Mouse (Mus musculus) forebrain, embryonic 15.5 days (tissue): Measurements from ENCODE around the gene Ern1. TPM values are rescaled to one million over a fixed set of nuclear protein-coding genes. Genes with fewer than 3 reads are reported as not detected.
A peak's percentile ranks its signal among the peaks of the same experiment; 100 is the strongest.

Experiments used
- ATAC-seq: fragments of 200-750 bp; cut with Nextera tagmentation; replicated peaks from 2 replicates; pipeline ENCODE4 v1.8.0; 2017; ENCODE audit warnings: mild to moderate bottlenecking, moderate TSS enrichment, moderate library complexity
- H3K27ac ChIP-seq: fragments of 300-500 bp; sonication (generic); replicated peaks from 2 replicates; pipeline ENCODE4 v1.5.1; 2015; ENCODE audit warnings: mild to moderate bottlenecking, inconsistent platforms
- H3K27me3 ChIP-seq: fragments of 300-500 bp; sonication (generic); 2 replicates; pipeline ENCODE4 v1.6.1; 2015; ENCODE audit warnings: inconsistent platforms
- H3K36me3 ChIP-seq: fragments of 300-500 bp; sonication (generic); 2 replicates; pipeline ENCODE4 v1.6.1; 2015; ENCODE audit warnings: mild to moderate bottlenecking, inconsistent platforms
- H3K4me1 ChIP-seq: fragments of 300-500 bp; sonication (generic); 2 replicates; pipeline ENCODE4 v1.6.1; 2015; ENCODE audit warnings: inconsistent platforms
- H3K4me2 ChIP-seq: fragments of 300-500 bp; sonication (generic); replicated peaks from 2 replicates; pipeline ENCODE4 v1.6.1; 2015; ENCODE audit warnings: mild to moderate bottlenecking, inconsistent platforms
- H3K4me3 ChIP-seq: fragments of 300-500 bp; sonication (generic); 2 replicates; pipeline ENCODE4 v1.5.1; 2015; ENCODE audit warnings: mild to moderate bottlenecking, inconsistent platforms
- H3K9ac ChIP-seq: fragments of 300-500 bp; sonication (generic); replicated peaks from 2 replicates; pipeline ENCODE4 v1.6.1; 2015; ENCODE audit warnings: mild to moderate bottlenecking, inconsistent platforms
- H3K9me3 ChIP-seq: fragments of 300-500 bp; sonication (generic); 2 replicates; pipeline ENCODE4 v1.6.1; 2016; ENCODE audit warnings: inconsistent platforms
- WGBS: fragments of 180-500 bp; shearing (Covaris S2); methylation state at CpG from one replicate; pipeline ENCODE4 v1.1.7; 2015; ENCODE audit warnings: mixed read lengths; 5-methylcytosine and 5-hydroxymethylcytosine counted together
- polyA plus RNA-seq: library from polyadenylated mRNA; unstranded; fragments of >200 nt; fragmentation: Nextera tagmentation; extraction: Ambion mirVana; gene quantifications from 2 replicates; pipeline ENCODE4 v1.2.1, GENCODE M21; 2015

Gene Ern1
- polyA plus RNA-seq, 1 experiment from 2014 or later: 5.5 TPM

- Histone ChIP-seq H3K4me2 (no peak overlapping the region), H3K9me3 (no peaks in the 10 kb centered on the region), H3K4me1 (no peaks in the 10 kb centered on the region), H3K36me3 (no peaks in the 10 kb centered on the region), H3K9ac (no peak overlapping the region), H3K27ac (no peak overlapping the region), H3K27me3 (no peaks in the 10 kb centered on the region), H3K4me3 (no peak overlapping the region)
- ATAC-seq: no peak
- WGBS: 65% methylated on average over 11 of the region's 11 CpGs
Observed at GRCm38 (mm10) chr11:106373998-106374397, 113.7 kb downstream of the Ern1 start.

- H3K9me3 ChIP-seq: no peaks in the 10 kb centered on the region
- ATAC-seq: 0 out of 2 replicates have a peak, but pooled peaks have one; percentile 19
- H3K4me3 ChIP-seq: no peak overlapping the region
- H3K9ac ChIP-seq: no peak overlapping the region
- 10% methylated on average over 3 of the region's 3 CpGs for WGBS
- H3K4me2 ChIP-seq: no peak overlapping the region
- H3K4me1 ChIP-seq: 0 out of 2 replicates have a peak, but pooled peaks cover 4% of the 10 kb centered on the region
- H3K27me3 ChIP-seq: no peaks in the 10 kb centered on the region
- no peak overlapping the region for H3K27ac ChIP-seq
- H3K36me3 ChIP-seq: no peaks in the 10 kb centered on the region
Observed at GRCm38 (mm10) chr11:106366316-106366715, 121.3 kb downstream of the Ern1 start.

GRCm38 (mm10) chr11:106365366-106365765, 122.3 kb downstream of the Ern1 start, which contains the start of gene Prr29:
TSS of gene Prr29 (plus strand) at chr11:106365472.
- no peak within 1 kb of the TSS for H3K4me3 ChIP-seq
- no peaks in the 10 kb centered on the region for H3K27me3 ChIP-seq
- H3K27ac ChIP-seq: no peak within 1 kb of the TSS
- H3K4me1 ChIP-seq: 0 out of 2 replicates have a peak, but pooled peaks cover 4% of the 10 kb centered on the region
- H3K9ac ChIP-seq: no peak within 1 kb of the TSS
- no peak for ATAC-seq
- H3K9me3 ChIP-seq: no peaks in the 10 kb centered on the region
- H3K4me2 ChIP-seq: no peak within 1 kb of the TSS
- 63% methylated on average over 10 of the region's 10 CpGs for WGBS
- H3K36me3 ChIP-seq: no peaks in the 10 kb centered on the region

- H3K4me3 ChIP-seq: no peak overlapping the region
- no peaks in the 10 kb centered on the region for H3K9me3 ChIP-seq
- no peak overlapping the region for H3K4me2 ChIP-seq
- H3K27ac ChIP-seq: no peak overlapping the region
- H3K9ac ChIP-seq: no peak overlapping the region
- ATAC-seq: no peak
- H3K27me3 ChIP-seq: no peaks in the 10 kb centered on the region
- no peaks in the 10 kb centered on the region for H3K36me3 ChIP-seq
- 11% methylated on average over 11 of the region's 11 CpGs for WGBS
- 0 out of 2 replicates have a peak, but pooled peaks cover 4% of the 10 kb centered on the region for H3K4me1 ChIP-seq
Observed at GRCm38 (mm10) chr11:106364712-106365111, 122.9 kb downstream of the Ern1 start.

- 19% methylated on average over 5 of the region's 5 CpGs for WGBS
- no peaks in the 10 kb centered on the region for H3K4me1 ChIP-seq
- H3K9ac ChIP-seq: no peak overlapping the region
- no peaks in the 10 kb centered on the region for H3K9me3 ChIP-seq
- no peak overlapping the region for H3K4me2 ChIP-seq
- H3K27me3 ChIP-seq: no peaks in the 10 kb centered on the region
- no peak overlapping the region for H3K27ac ChIP-seq
- no peaks in the 10 kb centered on the region for H3K36me3 ChIP-seq
- no peak overlapping the region for H3K4me3 ChIP-seq
- ATAC-seq: no peak
Observed at GRCm38 (mm10) chr11:106359350-106359749, 128.3 kb downstream of the Ern1 start.

- Histone ChIP-seq H3K36me3 (no peaks in the 10 kb centered on the region), H3K27me3 (no peaks in the 10 kb centered on the region), H3K4me2 (no peak overlapping the region), H3K27ac (no peak overlapping the region), H3K9me3 (no peaks in the 10 kb centered on the region), H3K4me3 (no peak overlapping the region), H3K9ac (no peak overlapping the region), H3K4me1 (no peaks in the 10 kb centered on the region)
- ATAC-seq: no peak
- 82% methylated on average over 19 of the region's 19 CpGs for WGBS
Observed at GRCm38 (mm10) chr11:106355382-106356128, 132.1 kb downstream of the Ern1 start.

DNA sequence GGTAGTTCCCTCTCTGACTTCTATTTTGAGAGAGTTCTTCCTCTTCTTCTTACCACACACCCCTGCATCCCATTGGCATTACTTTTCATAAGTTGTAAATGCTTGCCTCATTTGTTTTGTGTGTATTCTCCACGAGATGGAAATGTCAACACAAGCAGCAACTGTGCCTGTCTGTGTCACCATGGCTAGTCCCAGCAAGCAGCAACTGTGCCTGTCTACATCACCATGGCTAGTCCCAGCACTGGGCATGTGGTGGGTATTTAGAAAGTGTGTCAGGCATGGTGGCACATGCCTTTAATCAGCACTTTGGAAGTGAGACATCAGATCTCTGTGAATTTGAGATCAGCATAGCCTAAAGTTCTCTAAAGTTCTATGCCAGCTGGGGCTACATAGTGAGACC, 133.5 kb downstream of the Ern1 start:
- 70% methylated on average over 1 of the region's 1 CpGs for WGBS
- no peak overlapping the region for H3K9ac ChIP-seq
- ATAC-seq: no peak

DNA sequence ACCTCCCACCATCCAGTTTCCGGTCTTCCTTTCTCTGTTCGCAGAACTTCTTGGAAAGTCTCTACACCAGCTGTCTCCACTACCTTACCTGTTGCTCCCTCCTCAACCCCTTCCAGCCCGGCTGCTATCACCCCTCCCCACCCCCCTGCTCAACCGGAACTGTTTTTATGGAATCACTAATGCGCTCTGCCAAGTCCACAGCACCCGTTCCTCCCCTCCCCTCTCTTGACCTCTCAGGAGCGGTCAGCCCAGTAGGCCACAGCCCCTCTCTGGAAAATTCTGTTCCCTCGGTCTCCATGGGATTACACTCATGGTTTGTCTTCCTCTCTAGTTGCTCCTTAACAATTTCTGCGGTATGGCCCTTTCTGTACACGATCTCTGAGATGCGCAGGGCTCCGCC, 134.5 kb downstream of the Ern1 start, which contains the start of gene Scn4a:
Scn4a (minus strand) TSS at position 101 of the 400 bp plus-strand sequence.
- H3K27me3 ChIP-seq: no peaks in the 10 kb centered on the region
- ATAC-seq: no peak
- H3K4me3 ChIP-seq: no peak within 1 kb of the TSS
- H3K4me1 ChIP-seq: no peaks in the 10 kb centered on the region
- no peak within 1 kb of the TSS for H3K4me2 ChIP-seq
- H3K9ac ChIP-seq: no peak within 1 kb of the TSS
- H3K36me3 ChIP-seq: no peaks in the 10 kb centered on the region
- no peaks in the 10 kb centered on the region for H3K9me3 ChIP-seq
- 87% methylated on average over 12 of the region's 12 CpGs for WGBS
- no peak within 1 kb of the TSS for H3K27ac ChIP-seq

More for the DNA sequence above, 133.5 kb downstream of the Ern1 start:
- Histone ChIP-seq H3K4me2 (no peak overlapping the region), H3K9me3 (no peaks in the 10 kb centered on the region), H3K4me3 (no peak overlapping the region), H3K4me1 (no peaks in the 10 kb centered on the region), H3K36me3 (no peaks in the 10 kb centered on the region), H3K27me3 (no peaks in the 10 kb centered on the region), H3K27ac (no peak overlapping the region)

DNA sequence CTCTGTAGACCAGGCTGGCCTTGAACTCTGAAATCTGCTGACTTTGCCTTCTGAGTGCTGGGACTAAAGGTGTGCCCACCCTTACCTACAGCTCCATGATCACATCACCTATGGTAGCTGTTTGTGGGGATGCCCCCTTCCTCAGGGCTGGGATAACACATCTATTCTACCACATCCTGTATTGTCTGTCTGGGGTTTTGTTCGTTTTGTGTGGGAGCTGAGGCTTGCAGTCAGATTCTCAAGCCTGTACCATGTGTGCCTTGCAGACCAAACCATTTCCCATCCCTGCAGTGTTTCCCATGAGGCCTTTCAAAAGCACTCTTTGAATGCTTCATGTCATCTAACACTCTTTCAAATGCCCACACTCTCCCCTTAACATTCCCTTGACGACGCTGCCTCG, 135.7 kb downstream of the Ern1 start:
- H3K4me3 ChIP-seq: no peak overlapping the region
- H3K9me3 ChIP-seq: no peaks in the 10 kb centered on the region
- H3K27ac ChIP-seq: no peak overlapping the region
- no peak overlapping the region for H3K9ac ChIP-seq
- no peak for ATAC-seq
- H3K27me3 ChIP-seq: no peaks in the 10 kb centered on the region
- H3K4me2 ChIP-seq: no peak overlapping the region
- no peaks in the 10 kb centered on the region for H3K4me1 ChIP-seq
- WGBS: 81% methylated on average over 4 of the region's 4 CpGs
- H3K36me3 ChIP-seq: no peaks in the 10 kb centered on the region

DNA sequence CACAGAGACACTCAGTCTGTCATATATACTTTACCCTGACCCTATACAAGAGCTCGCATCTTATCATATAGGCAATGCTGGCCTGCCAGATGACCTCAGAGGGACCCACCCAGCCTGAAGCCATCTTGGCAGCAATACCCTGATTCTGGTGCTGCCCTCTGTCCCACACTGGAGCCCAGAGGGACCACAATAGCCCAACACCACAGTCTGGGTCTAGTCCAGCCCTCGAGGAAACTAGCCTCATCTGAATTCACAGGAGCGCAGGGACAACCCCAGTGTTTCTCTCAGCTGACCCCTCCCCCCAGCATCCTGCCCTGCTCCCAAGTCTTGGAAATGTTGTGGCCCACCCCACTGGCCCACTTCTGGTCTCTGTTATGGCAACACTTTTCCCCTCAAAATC, 136.4 kb downstream of the Ern1 start:
- H3K36me3 ChIP-seq: no peaks in the 10 kb centered on the region
- 52% methylated on average over 3 of the region's 3 CpGs for WGBS
- no peaks in the 10 kb centered on the region for H3K4me1 ChIP-seq
- H3K9ac ChIP-seq: no peak overlapping the region
- no peaks in the 10 kb centered on the region for H3K27me3 ChIP-seq
- H3K4me3 ChIP-seq: no peak overlapping the region
- no peak overlapping the region for H3K4me2 ChIP-seq
- no peaks in the 10 kb centered on the region for H3K9me3 ChIP-seq
- no peak for ATAC-seq
- no peak overlapping the region for H3K27ac ChIP-seq

DNA sequence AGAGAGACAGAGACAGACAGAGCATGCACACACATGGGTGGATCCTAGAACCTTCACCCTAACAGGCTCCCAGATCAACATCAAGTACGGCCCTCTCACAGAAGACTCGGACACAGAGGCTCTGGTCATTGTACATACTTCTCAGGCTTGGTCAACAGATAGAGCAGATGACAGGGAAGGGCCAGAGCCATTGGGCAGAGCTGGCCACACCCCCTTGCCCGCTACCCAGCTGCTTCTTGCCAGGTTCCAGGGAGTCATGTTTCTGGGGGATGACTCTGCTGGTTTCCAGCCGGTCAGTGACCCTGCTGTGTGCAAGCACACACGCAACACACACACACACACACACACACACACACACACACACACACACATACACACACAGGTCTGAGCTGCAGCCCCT, 136.8 kb downstream of the Ern1 start:
- no peak overlapping the region for H3K27ac ChIP-seq
- no peaks in the 10 kb centered on the region for H3K4me1 ChIP-seq
- 68% methylated on average over 5 of the region's 5 CpGs for WGBS
- H3K4me3 ChIP-seq: no peak overlapping the region
- H3K9me3 ChIP-seq: no peaks in the 10 kb centered on the region
- H3K27me3 ChIP-seq: no peaks in the 10 kb centered on the region
- no peak overlapping the region for H3K9ac ChIP-seq
- H3K36me3 ChIP-seq: no peaks in the 10 kb centered on the region
- H3K4me2 ChIP-seq: no peak overlapping the region
- no peak for ATAC-seq

DNA sequence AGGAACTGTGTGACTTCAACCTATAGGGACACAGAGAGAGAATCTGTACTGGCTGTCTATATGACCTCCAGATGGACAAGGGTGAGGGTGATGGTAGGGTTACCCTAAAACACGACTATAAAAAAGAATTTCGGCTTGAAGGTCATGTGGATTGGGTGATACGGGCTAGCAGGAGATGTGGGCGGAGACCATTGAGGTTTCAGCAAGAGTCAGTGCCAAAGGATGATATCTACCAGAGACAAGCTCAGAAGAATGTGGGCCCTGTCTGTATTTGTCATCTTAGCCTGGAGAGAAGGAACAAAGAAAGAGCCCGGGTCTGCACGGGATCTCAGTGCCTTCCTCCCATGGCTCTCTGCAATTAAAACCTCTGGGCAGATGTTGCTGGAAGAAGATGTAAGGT, 137.9 kb downstream of the Ern1 start:
- no peak overlapping the region for H3K4me3 ChIP-seq
- H3K36me3 ChIP-seq: no peaks in the 10 kb centered on the region
- no peaks in the 10 kb centered on the region for H3K4me1 ChIP-seq
- no peaks in the 10 kb centered on the region for H3K9me3 ChIP-seq
- H3K4me2 ChIP-seq: no peak overlapping the region
- 89% methylated on average over 6 of the region's 6 CpGs for WGBS
- no peak overlapping the region for H3K27ac ChIP-seq
- H3K9ac ChIP-seq: no peak overlapping the region
- no peaks in the 10 kb centered on the region for H3K27me3 ChIP-seq
- ATAC-seq: no peak

GRCm38 (mm10) chr11:106344910-106345309, 142.7 kb downstream of the Ern1 start:
- WGBS: 46% methylated on average over 6 of the region's 6 CpGs
- H3K9me3 ChIP-seq: no peaks in the 10 kb centered on the region
- no peaks in the 10 kb centered on the region for H3K27me3 ChIP-seq
- H3K27ac ChIP-seq: no peak overlapping the region
- H3K36me3 ChIP-seq: no peaks in the 10 kb centered on the region
- H3K4me3 ChIP-seq: no peak overlapping the region
- no peaks in the 10 kb centered on the region for H3K4me1 ChIP-seq
- no peak overlapping the region for H3K9ac ChIP-seq
- ATAC-seq: no peak
- H3K4me2 ChIP-seq: no peak overlapping the region
